Mouse (Mus musculus) effector memory CD4-positive, alpha-beta T cell, adult 5 months (primary cell): ENCODE data around the gene Mak. TPM values are rescaled to one million over a fixed set of nuclear protein-coding genes. Genes with fewer than 3 reads are reported as not detected.

Source experiments
- polyA plus RNA-seq: library from polyadenylated mRNA; unstranded; fragments of 100-300 nt; shearing (Covaris generic); gene quantifications from one replicate; pipeline ENCODE4 v1.2.1, GENCODE M21; 2017

Gene Mak
- not detected for polyA plus RNA-seq

DNA sequence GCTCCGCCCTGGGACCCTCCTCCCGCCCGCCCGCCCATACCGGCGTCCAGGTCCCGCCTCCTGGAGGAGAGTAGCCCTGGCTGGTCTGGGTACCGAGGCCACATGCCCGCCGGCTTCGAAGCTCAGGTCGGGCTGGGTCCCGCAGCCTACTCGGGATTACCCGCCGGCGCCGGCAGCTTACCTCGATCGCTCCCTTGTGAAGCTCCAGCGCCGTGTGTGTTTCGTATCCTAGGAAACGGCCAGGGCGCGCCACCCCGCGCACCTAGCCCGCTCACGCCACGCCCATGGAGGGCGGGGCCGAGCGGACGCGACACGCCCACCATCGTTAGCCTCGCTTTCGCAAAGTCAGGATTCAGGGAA, at the start of gene Mak:
Mak (minus strand) TSS at position 286 of the 360 bp plus-strand sequence.

DNA sequence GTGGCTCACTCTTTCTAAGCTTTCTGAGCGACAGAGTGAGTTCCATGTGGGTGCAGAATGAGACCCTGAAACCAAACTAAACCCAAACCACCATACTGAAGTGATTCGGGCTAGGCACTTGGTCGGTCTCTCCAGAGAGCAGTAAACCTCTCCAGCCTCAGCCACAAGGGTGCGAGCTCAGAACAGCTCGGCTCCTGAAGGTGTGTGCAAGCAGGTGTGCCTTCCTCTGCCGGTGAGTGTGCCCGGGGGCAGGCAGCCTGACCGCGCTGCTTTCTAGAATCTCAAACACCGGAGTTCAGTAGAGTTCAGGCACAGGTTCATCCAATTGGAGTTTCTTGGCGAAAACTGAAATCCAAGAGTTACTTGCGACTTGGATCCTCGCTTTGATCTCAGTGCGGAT, 34.4 kb upstream of the Mak start, which contains the start of gene Sycp2l:
Sycp2l (plus strand) TSS at position 368 of the 400 bp plus-strand sequence.

DNA sequence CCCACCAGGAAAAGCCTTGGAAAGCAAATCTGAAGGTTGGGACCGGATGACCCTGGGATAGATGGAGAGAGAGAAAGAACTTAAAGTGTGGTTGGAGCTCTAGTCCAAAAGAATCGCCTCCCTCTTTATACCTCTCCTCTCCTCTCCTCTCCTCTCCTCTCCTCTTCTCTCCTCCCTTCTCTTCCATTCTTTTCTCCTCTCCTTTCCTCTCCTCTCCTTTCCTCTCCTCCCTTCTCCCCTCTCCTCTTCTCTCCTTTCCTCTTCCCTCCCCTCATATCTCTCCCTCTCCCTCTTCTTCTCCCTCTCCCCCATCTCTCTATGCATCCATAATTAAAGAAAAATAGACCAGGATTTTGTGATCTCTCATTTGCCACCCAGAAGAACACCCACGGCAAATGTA, 31.4 kb upstream of the Mak start, which contains the start of gene Gcm2:
Gcm2 (minus strand) TSS at position 101 of the 400 bp plus-strand sequence.

DNA sequence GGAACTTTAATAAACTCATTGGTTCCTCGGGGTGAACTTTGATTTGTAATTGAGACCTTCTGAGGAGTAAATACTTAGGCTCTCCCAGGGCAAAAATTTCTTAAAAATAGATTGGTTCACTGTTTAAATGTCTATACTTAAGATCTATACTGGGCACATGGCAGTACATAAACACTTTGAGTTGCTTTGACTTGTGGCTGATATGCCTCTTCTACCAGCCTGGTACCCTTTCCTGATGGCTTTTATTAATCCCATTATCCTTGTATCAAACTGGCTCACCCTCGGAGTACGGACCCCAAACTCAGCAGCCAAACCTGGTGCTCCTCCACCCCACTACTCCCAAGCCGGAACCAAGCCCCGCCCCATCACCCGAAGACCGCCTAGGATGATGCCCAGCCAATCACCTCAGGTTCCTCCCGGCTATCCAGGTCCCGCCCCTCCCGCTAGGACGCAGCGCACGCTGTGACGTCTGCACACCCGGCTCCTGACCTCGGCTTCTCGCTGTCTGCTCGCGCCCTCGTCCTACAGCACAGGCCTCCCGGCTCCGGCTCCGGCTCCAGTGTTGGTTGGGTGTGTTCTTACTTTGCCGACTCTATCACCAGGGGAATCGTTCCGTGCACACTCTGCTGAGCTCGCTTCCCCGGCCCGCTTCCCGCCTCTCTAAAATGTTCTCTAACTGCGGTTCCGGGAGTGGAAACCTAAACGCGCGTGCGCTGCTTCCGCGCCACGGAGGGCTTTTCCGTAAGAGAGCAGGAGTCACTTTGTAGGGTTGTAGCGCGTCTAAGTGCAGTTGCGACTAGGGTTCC, 63.5 kb downstream of the Mak start, which contains the start of gene Tmem14c:
Tmem14c (plus strand) TSS at position 464 of the 806 bp plus-strand sequence.

DNA sequence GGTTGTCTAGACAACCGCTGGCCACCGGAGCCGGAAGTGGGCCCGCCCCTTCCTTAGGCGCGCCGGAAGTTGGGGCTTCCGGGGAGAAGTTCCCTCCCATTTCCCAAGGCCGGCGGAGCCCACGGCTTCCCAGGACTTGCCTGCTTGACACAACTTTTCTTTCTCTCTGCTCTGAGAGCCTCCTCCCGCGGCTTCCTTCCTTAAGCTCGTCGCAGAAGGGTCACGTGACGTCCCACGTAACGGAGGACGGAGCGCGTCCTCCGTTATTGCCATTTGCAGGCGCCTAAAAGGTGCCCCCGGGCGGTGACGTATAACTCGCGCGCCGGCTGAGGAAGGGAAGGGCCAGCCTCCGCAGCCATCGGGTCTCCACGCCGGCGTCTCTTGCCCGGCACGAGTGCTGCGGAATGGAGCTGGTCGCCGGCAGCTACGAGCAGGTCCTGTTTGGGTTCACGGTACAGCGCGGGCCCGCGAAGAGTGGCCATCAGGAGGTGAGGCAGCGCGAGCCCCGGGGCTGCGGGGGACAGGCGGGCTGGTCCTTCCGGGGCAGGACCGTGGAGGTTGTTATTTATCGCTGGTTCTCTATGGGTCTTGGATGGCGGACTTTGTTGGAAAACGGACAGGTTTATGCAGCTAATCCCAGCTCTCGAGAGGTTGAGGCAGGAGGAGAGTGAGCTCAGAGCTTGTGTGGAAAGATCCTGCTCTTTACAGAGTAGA, 78.4 kb downstream of the Mak start, which contains the start of gene Pak1ip1:
Pak1ip1 (plus strand) TSS at position 98 of the 714 bp plus-strand sequence.

Other genes starting within 250 kb of the Mak start
- gene Gcnt2, start 220.0 kb downstream of the Mak start, polyA plus RNA-seq: 1.3 TPM
- 79.8 TPM for gene Pak1ip1, start 78.7 kb downstream of the Mak start, polyA plus RNA-seq
- gene Tmem14c, start 63.4 kb downstream of the Mak start, polyA plus RNA-seq: 78.7 TPM
- gene Gcm2, start 31.3 kb upstream of the Mak start, polyA plus RNA-seq: not detected
- not detected for gene Sycp2l, start 34.6 kb upstream of the Mak start, polyA plus RNA-seq
- gene Elovl2, start 140.7 kb upstream of the Mak start, polyA plus RNA-seq: not detected
- gene Smim13, start 170.1 kb upstream of the Mak start, polyA plus RNA-seq: 9.9 TPM
- gene Gm17364, start 194.3 kb upstream of the Mak start, polyA plus RNA-seq: not detected